22 mouse cellular contexts compared by ENCODE assay signal in genomic region chr15:9835096-9835495, GRCm38 (mm10).
DNase-seq lines count a peak whose midpoint lies in the region; ATAC-seq and TF ChIP-seq lines count a peak whose summit lies in the region.
"Had no signal": no experiment of that assay in that cellular context is flagged by ENCODE, and none has a peak within 500 bp of the region (broad histone marks: within the 10 kb centered on the region; RNA-seq: fewer than 3 reads in every experiment).

No protein-coding gene starts in this region.

- TF ChIP-seq CTCF in forebrain, postnatal 0 days (IDR thresholded peaks at IDR 0.05; ENCODE audit: low read depth), result no peak

- H3K4me3 ChIP-seq in forebrain, postnatal 0 days (ENCODE audit: low read depth, low read length), result no peak overlapping the region
- H3K4me3 ChIP-seq in forebrain, embryonic 12.5 days (replicated peaks), result no peak overlapping the region
- no peak overlapping the region for H3K4me3 ChIP-seq in heart, embryonic 11.5 days (ENCODE audit: low read depth, low read length)
- no peak overlapping the region for H3K4me3 ChIP-seq in kidney, embryonic 14.5 days (ENCODE audit: low read length)
- H3K4me3 ChIP-seq: embryonic facial prominence, embryonic 13.5 days; erythroblast, embryonic 14.5 days; forebrain, embryonic 13.5 days; hindbrain, embryonic 15.5 days; limb, embryonic 15.5 days had no signal

- no peaks in the 10 kb centered on the region for H3K27me3 ChIP-seq in forebrain, postnatal 0 days (ENCODE audit: insufficient read depth, low read length)
- no peaks in the 10 kb centered on the region for H3K27me3 ChIP-seq in forebrain, embryonic 12.5 days
- H3K27me3 ChIP-seq in heart, embryonic 11.5 days (ENCODE audit: control insufficient read depth, insufficient read depth, low read length), result no peaks in the 10 kb centered on the region
- H3K27me3 ChIP-seq in kidney, embryonic 14.5 days (ENCODE audit: control insufficient read depth, insufficient read depth, low read length), result no peaks in the 10 kb centered on the region
- H3K27me3 ChIP-seq: embryonic facial prominence, embryonic 13.5 days; forebrain, embryonic 13.5 days; hindbrain, embryonic 15.5 days; limb, embryonic 15.5 days had no signal

- DNase-seq in forebrain, postnatal 0 days, result peak; percentile 1
- peak; percentile 11 for DNase-seq in heart, adult 8-10 months (ENCODE audit: low spot score)
- DNase-seq in kidney, postnatal 14 days, result peak; percentile 6
- DNase-seq in gastrocnemius, postnatal 4 days (ENCODE audit: low spot score in 2 of 2), result peak; percentile 24 to 60
- no peak for DNase-seq in urinary bladder, postnatal 36 days (ENCODE audit: low spot score in 2 of 2)
- DNase-seq: cerebellum, adult 18-20 months; cerebellum, postnatal 36 days; embryo, embryonic 11 days; left cerebral cortex, postnatal 4 days; lung, embryonic 14.5 days; lung, postnatal 4 days; midbrain, embryonic 14.5 days; thymus, postnatal 36 days had no signal

- 72% methylated on average over 4 of the region's 4 CpGs for WGBS in forebrain, postnatal 0 days
- WGBS in forebrain, embryonic 12.5 days, result 87% methylated on average over 4 of the region's 4 CpGs
- 70% methylated on average over 4 of the region's 4 CpGs for WGBS in heart, embryonic 11.5 days (ENCODE audit: insufficient replicate concordance)
- 67% methylated on average over 4 of the region's 4 CpGs for WGBS in kidney, embryonic 14.5 days

- no peak overlapping the region for H3K27ac ChIP-seq in forebrain, postnatal 0 days (ENCODE audit: low read depth, low read length)
- no peak overlapping the region for H3K27ac ChIP-seq in forebrain, embryonic 12.5 days
- H3K27ac ChIP-seq in heart, embryonic 11.5 days (ENCODE audit: low read depth, low read length), result no peak overlapping the region
- no peak overlapping the region for H3K27ac ChIP-seq in kidney, embryonic 14.5 days (ENCODE audit: low read depth, low read length)
- H3K27ac ChIP-seq: embryonic facial prominence, embryonic 13.5 days; forebrain, embryonic 13.5 days; hindbrain, embryonic 15.5 days; limb, embryonic 15.5 days; liver, embryonic 14.5 days had no signal

- no peak overlapping the region for H3K9ac ChIP-seq in forebrain, postnatal 0 days
- no peak overlapping the region for H3K9ac ChIP-seq in forebrain, embryonic 12.5 days
- H3K9ac ChIP-seq in heart, embryonic 11.5 days (ENCODE audit: low read depth, low read length), result no peak overlapping the region
- no peak overlapping the region for H3K9ac ChIP-seq in kidney, embryonic 14.5 days (ENCODE audit: low read depth, low read length)
- H3K9ac ChIP-seq: embryonic facial prominence, embryonic 13.5 days; forebrain, embryonic 13.5 days; hindbrain, embryonic 15.5 days; limb, embryonic 15.5 days; liver, embryonic 14.5 days; lung, embryonic 14.5 days had no signal

- ATAC-seq in forebrain, postnatal 0 days, result no peak
- no peak for ATAC-seq in forebrain, embryonic 12.5 days (ENCODE audit: low FRiP score)
- no peak for ATAC-seq in heart, embryonic 11.5 days (replicated peaks; ENCODE audit: insufficient number of reproducible peaks, low FRiP score, low TSS enrichment)
- no peak for ATAC-seq in kidney, embryonic 14.5 days (ENCODE audit: low FRiP score, low TSS enrichment)
- ATAC-seq: forebrain, embryonic 13.5 days had no signal

- H3K4me1 ChIP-seq in forebrain, postnatal 0 days (ENCODE audit: insufficient read depth), result no peaks in the 10 kb centered on the region
- no peaks in the 10 kb centered on the region for H3K4me1 ChIP-seq in forebrain, embryonic 12.5 days
- H3K4me1 ChIP-seq in heart, embryonic 11.5 days (ENCODE audit: control insufficient read depth, insufficient read depth, low read length), result no peaks in the 10 kb centered on the region
- no peaks in the 10 kb centered on the region for H3K4me1 ChIP-seq in kidney, embryonic 14.5 days (ENCODE audit: control insufficient read depth, insufficient read depth, low read length)
- H3K4me1 ChIP-seq: embryonic facial prominence, embryonic 13.5 days; forebrain, embryonic 13.5 days; hindbrain, embryonic 15.5 days; limb, embryonic 15.5 days had no signal

- no peak overlapping the region for H3K4me2 ChIP-seq in forebrain, postnatal 0 days (ENCODE audit: low read depth)
- H3K4me2 ChIP-seq in forebrain, embryonic 12.5 days, result no peak overlapping the region
- H3K4me2 ChIP-seq in heart, embryonic 11.5 days, result no peak overlapping the region
- H3K4me2 ChIP-seq in kidney, embryonic 14.5 days (replicated peaks; ENCODE audit: low read depth, low read length), result no peak overlapping the region
- H3K4me2 ChIP-seq: embryonic facial prominence, embryonic 13.5 days; forebrain, embryonic 13.5 days; hindbrain, embryonic 15.5 days; limb, embryonic 15.5 days; lung, embryonic 14.5 days had no signal

- no peaks in the 10 kb centered on the region for H3K36me3 ChIP-seq in forebrain, postnatal 0 days (ENCODE audit: insufficient read depth)
- no peaks in the 10 kb centered on the region for H3K36me3 ChIP-seq in forebrain, embryonic 12.5 days (replicated peaks)
- no peaks in the 10 kb centered on the region for H3K36me3 ChIP-seq in heart, embryonic 11.5 days (ENCODE audit: control insufficient read depth, insufficient read depth, low read length)
- H3K36me3 ChIP-seq in kidney, embryonic 14.5 days (ENCODE audit: control insufficient read depth, insufficient read depth, low read length), result no peaks in the 10 kb centered on the region
- H3K36me3 ChIP-seq: embryonic facial prominence, embryonic 13.5 days; hindbrain, embryonic 15.5 days; limb, embryonic 15.5 days had no signal

- H3K9me3 ChIP-seq in forebrain, postnatal 0 days (ENCODE audit: low read length), result no peaks in the 10 kb centered on the region
- H3K9me3 ChIP-seq in forebrain, embryonic 12.5 days, result no peaks in the 10 kb centered on the region
- no peaks in the 10 kb centered on the region for H3K9me3 ChIP-seq in heart, embryonic 11.5 days (replicated peaks; ENCODE audit: control insufficient read depth, low read length)
- H3K9me3 ChIP-seq in kidney, embryonic 14.5 days (ENCODE audit: control insufficient read depth, low read length), result no peaks in the 10 kb centered on the region
- H3K9me3 ChIP-seq: embryonic facial prominence, embryonic 13.5 days; forebrain, embryonic 13.5 days; hindbrain, embryonic 15.5 days; limb, embryonic 15.5 days had no signal

Comparison
In these comparisons a context has a peak if more than half of its experiments do, and no peak if none do; other contexts are left out.
1. DNase-seq: peak in forebrain, postnatal 0 days (single experiment), heart, adult 8-10 months (single experiment), kidney, postnatal 14 days (single experiment) and gastrocnemius, postnatal 4 days (2 of 2); none in urinary bladder, postnatal 36 days (0 of 2).